Mouse (Mus musculus): ENCODE measurements around the gene Cacna2d2. TPM values are rescaled to one million over a fixed set of nuclear protein-coding genes. Genes with fewer than 3 reads are reported as not detected.

Cacna2d2 gene
- total and polyA plus RNA-seq, 2 experiments from 2014 or later = 7.6 to 108 TPM

GRCm38 (mm10) chr9:107381723-107382122 lies 17.7 kb upstream of the Cacna2d2 start:
- H3K4me1 ChIP-seq (ENCODE audit: insufficient read depth, low read length) = peaks cover 11% of the 10 kb centered on the region; the same call in 1 of the 2 replicates
- no peak for TF ChIP-seq CTCF (IDR thresholded peaks at IDR 0.05; ENCODE audit: low read depth)

GRCm38 (mm10) chr9:107384396-107384795 lies 15.0 kb upstream of the Cacna2d2 start:
- no peak for TF ChIP-seq CTCF (IDR thresholded peaks at IDR 0.05; ENCODE audit: low read depth)
- Histone ChIP-seq H3K27me3 (ENCODE audit: insufficient read depth, low read length) (peaks cover 9% of the 10 kb centered on the region), H3K4me2 (ENCODE audit: low read depth, low read length) (no peak overlapping the region), H3K9me3 (ENCODE audit: low read length) (no peaks in the 10 kb centered on the region), H3K4me3 (ENCODE audit: low read length) (no peak overlapping the region), H3K9ac (replicated peaks; ENCODE audit: low read length) (no peak overlapping the region), H3K27ac (no peak overlapping the region), H3K36me3 (ENCODE audit: insufficient read depth, low read length) (no peaks in the 10 kb centered on the region), H3K4me1 (ENCODE audit: insufficient read depth, low read length) (no peaks in the 10 kb centered on the region; the same call in 1 of the 2 replicates)
- DNase-seq (ENCODE audit: low spot score) (peak; percentile 45), ATAC-seq (0 out of 2 replicates have a peak, but pooled peaks have one; percentile 38)
- 24% methylated on average over 3 of the region's 3 CpGs for WGBS

More at GRCm38 (mm10) chr9:107381723-107382122, 17.7 kb upstream of the Cacna2d2 start:
- H3K4me2 ChIP-seq (ENCODE audit: low read depth, low read length) = no peak overlapping the region
- no peak overlapping the region for H3K9ac ChIP-seq (replicated peaks; ENCODE audit: low read length)
- ATAC-seq (no peak), DNase-seq (ENCODE audit: low spot score) (no peak)
- 18% methylated on average over 8 of the region's 8 CpGs for WGBS
- H3K36me3 ChIP-seq (ENCODE audit: insufficient read depth, low read length) = no peaks in the 10 kb centered on the region
- no peak overlapping the region for H3K4me3 ChIP-seq (ENCODE audit: low read length)
- H3K27me3 ChIP-seq (ENCODE audit: insufficient read depth, low read length) = peaks cover 9% of the 10 kb centered on the region
- no peak overlapping the region for H3K27ac ChIP-seq
- no peaks in the 10 kb centered on the region for H3K9me3 ChIP-seq (ENCODE audit: low read length)

GRCm38 (mm10) chr9:107386722-107387121 lies 12.7 kb upstream of the Cacna2d2 start:
- no peaks in the 10 kb centered on the region for H3K36me3 ChIP-seq (ENCODE audit: insufficient read depth, low read length)
- H3K9me3 ChIP-seq (ENCODE audit: low read length) = no peaks in the 10 kb centered on the region
- H3K4me3 ChIP-seq (ENCODE audit: low read length) = no peak overlapping the region
- no peak for ATAC-seq
- no peak overlapping the region for H3K9ac ChIP-seq (replicated peaks; ENCODE audit: low read length)
- 65% methylated on average over 3 of the region's 3 CpGs for WGBS
- no peak overlapping the region for H3K4me2 ChIP-seq (ENCODE audit: low read depth, low read length)
- H3K27me3 ChIP-seq (ENCODE audit: insufficient read depth, low read length) = peaks cover 5% of the 10 kb centered on the region; the same call in 1 of the 2 replicates
- H3K27ac ChIP-seq = no peak overlapping the region
- peak; percentile 63 for TF ChIP-seq CTCF (IDR thresholded peaks at IDR 0.05; ENCODE audit: low read depth)
- DNase-seq (ENCODE audit: low spot score) = no peak
- H3K4me1 ChIP-seq (ENCODE audit: insufficient read depth, low read length) = no peaks in the 10 kb centered on the region; the same call in 1 of the 2 replicates

GRCm38 (mm10) chr9:107387708-107388107 lies 11.7 kb upstream of the Cacna2d2 start:
- H3K9me3 ChIP-seq (ENCODE audit: low read length) = no peaks in the 10 kb centered on the region
- TF ChIP-seq CTCF (IDR thresholded peaks at IDR 0.05; ENCODE audit: low read depth) = no peak
- ATAC-seq = no peak
- no peak overlapping the region for H3K9ac ChIP-seq (replicated peaks; ENCODE audit: low read length)
- WGBS = 88% methylated on average over 3 of the region's 3 CpGs
- H3K27ac ChIP-seq = no peak overlapping the region
- no peak overlapping the region for H3K4me2 ChIP-seq (ENCODE audit: low read depth, low read length)
- no peak for DNase-seq (ENCODE audit: low spot score)
- H3K4me3 ChIP-seq (ENCODE audit: low read length) = no peak overlapping the region
- no peaks in the 10 kb centered on the region for H3K36me3 ChIP-seq (ENCODE audit: insufficient read depth, low read length)
- H3K27me3 ChIP-seq (ENCODE audit: insufficient read depth, low read length) = 0 out of 2 replicates have a peak, but pooled peaks cover under 1% of the 10 kb centered on the region
- H3K4me1 ChIP-seq (ENCODE audit: insufficient read depth, low read length) = no peaks in the 10 kb centered on the region; the same call in 1 of the 2 replicates

- no peaks in the 10 kb centered on the region; the same call in 1 of the 2 replicates for H3K4me1 ChIP-seq (ENCODE audit: insufficient read depth, low read length)
Measured at GRCm38 (mm10) chr9:107388263-107388662, 11.1 kb upstream of the Cacna2d2 start.

GRCm38 (mm10) chr9:107396397-107396796 lies 3.0 kb upstream of the Cacna2d2 start:
- Histone ChIP-seq H3K36me3 (ENCODE audit: insufficient read depth, low read length) (no peaks in the 10 kb centered on the region), H3K9ac (replicated peaks; ENCODE audit: low read length) (no peak overlapping the region), H3K27ac (no peak overlapping the region), H3K27me3 (ENCODE audit: insufficient read depth, low read length) (no peaks in the 10 kb centered on the region), H3K9me3 (ENCODE audit: low read length) (no peaks in the 10 kb centered on the region), H3K4me1 (ENCODE audit: insufficient read depth, low read length) (no peaks in the 10 kb centered on the region), H3K4me2 (ENCODE audit: low read depth, low read length) (no peak overlapping the region), H3K4me3 (ENCODE audit: low read length) (no peak overlapping the region)
- WGBS = 35% methylated on average over 4 of the region's 4 CpGs
- ATAC-seq (no peak), DNase-seq (ENCODE audit: low spot score) (no peak)
- TF ChIP-seq CTCF (IDR thresholded peaks at IDR 0.05; ENCODE audit: low read depth) = no peak

More at GRCm38 (mm10) chr9:107388263-107388662, 11.1 kb upstream of the Cacna2d2 start:
- no peak for DNase-seq (ENCODE audit: low spot score)
- no peak for TF ChIP-seq CTCF (IDR thresholded peaks at IDR 0.05; ENCODE audit: low read depth)
- Histone ChIP-seq H3K9ac (replicated peaks; ENCODE audit: low read length) (no peak overlapping the region), H3K4me2 (ENCODE audit: low read depth, low read length) (no peak overlapping the region), H3K36me3 (ENCODE audit: insufficient read depth, low read length) (no peaks in the 10 kb centered on the region), H3K4me3 (ENCODE audit: low read length) (no peak overlapping the region), H3K27ac (no peak overlapping the region), H3K9me3 (ENCODE audit: low read length) (no peaks in the 10 kb centered on the region), H3K27me3 (ENCODE audit: insufficient read depth, low read length) (no peaks in the 10 kb centered on the region)
- 32% methylated on average over 2 of the region's 2 CpGs for WGBS
- ATAC-seq = no peak

GRCm38 (mm10) chr9:107398968-107399367 lies 444 bp upstream of the Cacna2d2 start:
- Histone ChIP-seq H3K27ac (no peak overlapping the region; the same call in 1 of the 2 replicates), H3K4me1 (ENCODE audit: insufficient read depth, low read length) (peaks cover 6% of the 10 kb centered on the region), H3K9ac (replicated peaks; ENCODE audit: low read length) (peak overlapping the region; percentile 84; the same call in 1 of the 2 replicates), H3K27me3 (ENCODE audit: insufficient read depth, low read length) (no peaks in the 10 kb centered on the region), H3K4me3 (ENCODE audit: low read length) (peak overlapping the region; percentile 78; the same call in 1 of the 2 replicates), H3K4me2 (ENCODE audit: low read depth, low read length) (peak overlapping the region; percentile 91; the same call in 1 of the 2 replicates), H3K9me3 (ENCODE audit: low read length) (no peaks in the 10 kb centered on the region), H3K36me3 (ENCODE audit: insufficient read depth, low read length) (no peaks in the 10 kb centered on the region)
- DNase-seq (ENCODE audit: low spot score) = no peak
- WGBS = 25% methylated on average over 11 of the region's 11 CpGs
- ATAC-seq = no peak
- TF ChIP-seq CTCF (IDR thresholded peaks at IDR 0.05; ENCODE audit: low read depth) = no peak
